Mouse (Mus musculus): ENCODE measurements around the gene Olfr1158.
"Not testable (repeated sequence)": the region's sequence is repeated elsewhere in the genome, so short reads cannot be mapped to it uniquely, and the experiment has no call there.

The Olfr1158 gene

DNA sequence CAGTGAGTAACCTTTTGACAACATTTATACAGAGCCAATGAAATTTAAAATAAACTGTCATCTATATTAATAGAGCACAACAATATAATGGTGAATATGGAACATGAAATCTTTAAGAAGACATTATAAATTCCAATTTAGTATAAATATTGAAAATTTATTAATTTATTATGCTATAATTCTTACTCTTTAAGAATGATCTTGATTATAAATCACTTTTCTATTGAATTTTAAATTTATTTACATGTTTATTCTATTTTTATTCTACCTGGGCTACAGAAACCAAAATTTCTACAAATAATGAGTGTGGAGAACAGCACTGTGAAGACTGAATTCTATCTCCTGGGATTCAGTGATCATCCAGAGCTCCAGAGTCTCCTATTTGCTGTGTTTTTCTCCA lies at the start of gene Olfr1158:
Olfr1158 (plus strand) TSS at position 301 of the 400 bp plus-strand sequence.
- DNase-seq = no peak

GRCm38 (mm10) chr2:87945037-87945436 lies 44.9 kb upstream of the Olfr1158 start, which contains the start of gene Olfr1155:
Olfr1155 (minus strand) TSS chr2:87945137.
- DNase-seq = no peak

DNA sequence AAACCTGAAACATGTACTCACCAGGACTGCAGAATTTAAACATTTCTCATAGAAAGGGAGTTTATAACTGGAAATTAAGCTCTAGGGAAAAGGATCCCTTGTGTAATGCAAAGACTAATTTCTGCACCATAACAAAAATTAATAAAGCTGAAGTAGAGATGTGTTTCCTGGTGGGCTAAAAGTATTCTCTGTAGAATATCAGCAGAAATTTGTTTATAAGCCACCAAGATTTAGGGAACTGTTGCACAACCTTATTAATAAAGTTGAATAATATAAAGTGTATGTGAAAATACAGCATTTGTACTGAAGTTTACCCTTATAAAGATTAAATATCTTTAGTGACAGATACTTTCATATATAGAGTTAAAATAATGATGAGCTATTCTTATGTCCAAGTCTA lies 36.9 kb upstream of the Olfr1158 start, which contains the start of gene Olfr1156:
Olfr1156 (minus strand) TSS at position 101 of the 400 bp plus-strand sequence.
- DNase-seq = no peak

GRCm38 (mm10) chr2:87968199-87968598 lies 21.7 kb upstream of the Olfr1158 start, which contains the start of gene Olfr1157:
Olfr1157 (minus strand) TSS chr2:87968299.
- DNase-seq = no peak

GRCm38 (mm10) chr2:87974563-87974962 lies 15.3 kb upstream of the Olfr1158 start, which contains the start of gene Olfr74:
Olfr74 (minus strand) TSS chr2:87974663.
- no peak for DNase-seq

DNA sequence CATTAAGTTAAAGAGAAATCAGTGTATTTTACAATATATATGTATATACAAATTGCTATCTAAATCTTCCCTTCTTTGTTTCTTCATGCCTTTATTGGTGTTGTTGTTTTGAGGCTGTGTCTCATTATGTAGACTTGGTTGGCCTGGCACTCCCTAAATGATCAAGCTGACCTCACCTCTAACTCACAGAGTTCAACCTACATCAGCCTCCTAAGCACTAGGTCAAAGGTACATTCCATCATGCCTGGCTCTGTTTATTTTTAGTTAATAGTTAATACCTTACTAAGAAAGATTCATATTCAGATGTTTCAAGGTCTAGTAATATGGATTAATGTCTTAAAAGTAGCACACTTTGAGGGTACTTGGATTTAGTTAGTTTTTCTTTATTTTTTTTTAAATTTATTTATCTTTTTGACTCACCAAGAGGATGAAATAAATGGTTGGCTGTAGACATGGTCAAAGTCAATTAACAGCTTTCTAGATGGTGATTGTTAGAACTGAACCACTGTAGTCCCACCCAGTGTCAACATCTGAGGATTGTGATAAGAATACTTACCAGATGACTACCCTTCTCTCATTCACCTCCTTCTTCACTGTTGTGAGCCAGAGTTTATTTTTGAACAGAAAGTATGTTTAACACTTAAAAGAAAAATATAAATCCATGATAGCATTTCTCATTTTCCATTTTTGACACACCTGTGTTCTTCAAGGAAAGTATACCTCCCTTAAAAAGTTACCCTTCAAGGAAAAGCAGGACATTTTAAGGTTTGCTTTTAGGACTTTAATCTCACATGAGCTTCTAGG lies 17.8 kb downstream of the Olfr1158 start, which contains the start of gene Olfr1160:
Olfr1160 (minus strand) TSS at position 754 of the 804 bp plus-strand sequence.
- DNase-seq = no peak

DNA sequence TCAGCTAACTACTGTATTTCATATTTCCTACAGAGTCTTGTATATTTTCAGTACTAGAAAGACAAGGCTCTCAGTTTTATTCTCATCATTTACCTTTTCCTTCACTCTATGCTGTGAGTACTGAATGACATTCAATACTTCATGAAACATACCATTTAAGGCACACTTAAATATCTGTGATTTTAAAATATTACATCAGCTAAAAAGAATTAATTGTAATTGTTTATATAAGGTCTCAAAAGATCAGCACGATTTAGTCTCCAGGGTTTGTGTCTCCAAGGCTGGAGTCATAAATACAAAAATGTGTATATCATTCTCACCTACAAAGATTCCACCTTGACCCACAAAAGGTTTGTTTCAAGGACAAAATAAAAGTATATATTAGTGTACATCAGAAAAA lies 32.6 kb downstream of the Olfr1158 start, which contains the start of gene Olfr1161:
Olfr1161 (plus strand) TSS at position 301 of the 400 bp plus-strand sequence.
- not testable (repeated sequence) for DNase-seq

- no peak for DNase-seq
These were observed 47.7 kb downstream of the Olfr1158 start, which contains the start of gene Olfr73 for GRCm38 (mm10) chr2:88037599-88037998. Olfr73 (minus strand) TSS chr2:88037699.

Measured in kidney, postnatal 14 days (tissue).